Mouse (Mus musculus): ENCODE data around the gene Dapk2. TPM values are rescaled to one million over a fixed set of nuclear protein-coding genes. Genes with fewer than 3 reads are reported as not detected.

Gene Dapk2
- polyA plus RNA-seq, 1 experiment from 2014 or later: 9.0 TPM

DNA sequence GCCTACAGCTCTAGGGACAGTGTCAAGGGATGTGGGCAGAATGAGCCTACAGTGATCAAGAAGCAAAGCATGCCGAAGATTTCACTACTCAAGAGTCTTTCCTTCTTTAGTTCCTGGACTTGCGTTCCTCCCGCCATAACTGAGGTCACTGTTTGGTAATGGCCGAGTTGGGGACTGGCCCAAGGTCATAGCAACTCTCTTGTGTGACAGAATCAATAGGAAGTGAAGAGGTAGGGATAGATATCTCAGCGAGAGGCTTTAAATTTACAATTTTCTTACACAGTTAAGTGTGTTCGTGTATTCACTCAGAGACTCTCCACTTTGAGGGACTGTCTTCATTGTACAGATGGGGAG lies 30.9 kb upstream of the Dapk2 start:
- H3K9ac ChIP-seq (ENCODE audit: low read length): peak overlapping the region; percentile 73
- ATAC-seq (replicated peaks; ENCODE audit: low FRiP score) (no peak), DNase-seq (ENCODE audit: low spot score) (no peak)
- no peaks in the 10 kb centered on the region for H3K36me3 ChIP-seq (ENCODE audit: control insufficient read depth, insufficient read depth, low read length)
- WGBS: 58% methylated on average over 6 of the region's 6 CpGs
- peaks cover 4% of the 10 kb centered on the region; the same call in 1 of the 2 replicates for H3K4me1 ChIP-seq (replicated peaks; ENCODE audit: control insufficient read depth, insufficient read depth, low read length)
- H3K27ac ChIP-seq (ENCODE audit: low read depth, low read length): no peak overlapping the region
- H3K4me2 ChIP-seq (ENCODE audit: low read depth, low read length, severe bottlenecking): peak overlapping the region; percentile 82
- H3K4me3 ChIP-seq (ENCODE audit: low read depth, low read length): peak overlapping the region; percentile 51
- H3K9me3 ChIP-seq (ENCODE audit: control insufficient read depth, low read length): no peaks in the 10 kb centered on the region
- H3K27me3 ChIP-seq (ENCODE audit: control insufficient read depth, insufficient read depth, low read length): no peaks in the 10 kb centered on the region

GRCm38 (mm10) chr9:66127884-66128283 lies 30.1 kb upstream of the Dapk2 start:
- Histone ChIP-seq H3K36me3 (ENCODE audit: control insufficient read depth, insufficient read depth, low read length) (no peaks in the 10 kb centered on the region), H3K9ac (ENCODE audit: low read length) (no peak overlapping the region), H3K4me2 (ENCODE audit: low read depth, low read length, severe bottlenecking) (peak overlapping the region; percentile 82; the same call in 1 of the 2 replicates), H3K27me3 (ENCODE audit: control insufficient read depth, insufficient read depth, low read length) (no peaks in the 10 kb centered on the region), H3K4me3 (ENCODE audit: low read depth, low read length) (no peak overlapping the region), H3K4me1 (replicated peaks; ENCODE audit: control insufficient read depth, insufficient read depth, low read length) (peaks cover 4% of the 10 kb centered on the region; the same call in 1 of the 2 replicates), H3K9me3 (ENCODE audit: control insufficient read depth, low read length) (no peaks in the 10 kb centered on the region), H3K27ac (ENCODE audit: low read depth, low read length) (no peak overlapping the region)
- 93% methylated on average over 4 of the region's 4 CpGs for WGBS
- DNase-seq (ENCODE audit: low spot score): no peak
- no peak for ATAC-seq (replicated peaks; ENCODE audit: low FRiP score)

DNA sequence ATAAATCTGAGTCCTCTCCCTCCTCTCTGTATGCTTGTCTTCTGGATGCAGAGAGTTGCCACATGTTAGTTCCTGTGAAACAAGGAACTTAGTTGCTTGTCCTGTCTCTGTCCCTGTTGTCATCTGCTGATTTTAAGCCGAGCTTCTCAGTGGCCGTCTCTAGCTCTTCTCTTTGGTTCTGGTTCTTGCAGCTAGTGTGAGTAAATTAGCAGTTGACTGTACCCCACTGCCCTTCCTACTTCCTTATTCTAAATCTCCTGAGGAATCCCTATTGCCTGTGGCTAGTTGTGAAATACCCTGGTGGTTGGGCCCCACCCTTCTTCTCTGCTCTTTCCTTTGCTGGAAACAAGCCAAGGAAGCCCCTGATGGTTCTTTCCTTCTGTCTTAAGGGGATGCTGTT lies 26.6 kb upstream of the Dapk2 start:
- H3K36me3 ChIP-seq (ENCODE audit: control insufficient read depth, insufficient read depth, low read length): no peaks in the 10 kb centered on the region; the same call in 1 of the 2 replicates
- H3K9ac ChIP-seq (ENCODE audit: low read length): no peak overlapping the region
- WGBS: 96% methylated on average over 2 of the region's 2 CpGs
- H3K27ac ChIP-seq (ENCODE audit: low read depth, low read length): no peak overlapping the region
- H3K9me3 ChIP-seq (ENCODE audit: control insufficient read depth, low read length): no peaks in the 10 kb centered on the region
- ATAC-seq (replicated peaks; ENCODE audit: low FRiP score): no peak
- no peaks in the 10 kb centered on the region for H3K4me1 ChIP-seq (replicated peaks; ENCODE audit: control insufficient read depth, insufficient read depth, low read length)
- DNase-seq (ENCODE audit: low spot score): no peak
- H3K27me3 ChIP-seq (ENCODE audit: control insufficient read depth, insufficient read depth, low read length): no peaks in the 10 kb centered on the region
- no peak overlapping the region for H3K4me3 ChIP-seq (ENCODE audit: low read depth, low read length)
- H3K4me2 ChIP-seq (ENCODE audit: low read depth, low read length, severe bottlenecking): no peak overlapping the region

GRCm38 (mm10) chr9:66135967-66136366 lies 22.1 kb upstream of the Dapk2 start:
- no peak for DNase-seq (ENCODE audit: low spot score)
- 53% methylated on average over 4 of the region's 4 CpGs for WGBS

DNA sequence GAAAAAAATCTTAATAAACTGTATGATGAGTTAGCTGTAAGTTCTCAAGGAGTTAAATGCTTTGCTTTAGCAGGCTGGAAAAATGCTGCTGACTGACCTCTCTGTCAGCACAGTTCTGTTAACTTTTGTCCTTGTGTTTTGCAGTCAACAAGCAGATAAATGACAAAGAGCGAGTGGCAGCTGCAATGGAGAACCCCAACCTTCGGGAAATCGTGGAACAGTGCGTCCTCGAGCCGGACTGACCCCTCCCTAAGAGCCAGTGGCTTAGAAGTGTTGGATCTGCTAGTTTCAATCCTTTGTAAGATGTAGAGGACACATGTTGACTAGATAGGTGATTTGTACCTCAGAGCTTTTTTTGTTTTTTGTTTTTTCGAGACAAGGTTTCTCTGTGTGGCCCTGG lies 19.8 kb upstream of the Dapk2 start:
- Histone ChIP-seq H3K4me1 (replicated peaks; ENCODE audit: control insufficient read depth, insufficient read depth, low read length) (no peaks in the 10 kb centered on the region), H3K27me3 (ENCODE audit: control insufficient read depth, insufficient read depth, low read length) (no peaks in the 10 kb centered on the region), H3K9me3 (ENCODE audit: control insufficient read depth, low read length) (no peaks in the 10 kb centered on the region), H3K9ac (ENCODE audit: low read length) (no peak overlapping the region), H3K4me3 (ENCODE audit: low read depth, low read length) (no peak overlapping the region), H3K4me2 (ENCODE audit: low read depth, low read length, severe bottlenecking) (no peak overlapping the region), H3K36me3 (ENCODE audit: control insufficient read depth, insufficient read depth, low read length) (peaks cover 4% of the 10 kb centered on the region; the same call in 1 of the 2 replicates), H3K27ac (ENCODE audit: low read depth, low read length) (no peak overlapping the region)
- ATAC-seq (replicated peaks; ENCODE audit: low FRiP score): no peak
- DNase-seq (ENCODE audit: low spot score): no peak
- 94% methylated on average over 7 of the region's 7 CpGs for WGBS

More at GRCm38 (mm10) chr9:66135967-66136366, 22.1 kb upstream of the Dapk2 start:
- Histone ChIP-seq H3K4me1 (replicated peaks; ENCODE audit: control insufficient read depth, insufficient read depth, low read length) (no peaks in the 10 kb centered on the region), H3K27ac (ENCODE audit: low read depth, low read length) (no peak overlapping the region), H3K4me2 (ENCODE audit: low read depth, low read length, severe bottlenecking) (no peak overlapping the region), H3K4me3 (ENCODE audit: low read depth, low read length) (no peak overlapping the region), H3K27me3 (ENCODE audit: control insufficient read depth, insufficient read depth, low read length) (no peaks in the 10 kb centered on the region), H3K36me3 (ENCODE audit: control insufficient read depth, insufficient read depth, low read length) (peaks cover 4% of the 10 kb centered on the region; the same call in 1 of the 2 replicates), H3K9ac (ENCODE audit: low read length) (no peak overlapping the region), H3K9me3 (ENCODE audit: control insufficient read depth, low read length) (no peaks in the 10 kb centered on the region)
- ATAC-seq (replicated peaks; ENCODE audit: low FRiP score): no peak

GRCm38 (mm10) chr9:66142265-66142664 lies 15.8 kb upstream of the Dapk2 start:
- ATAC-seq (replicated peaks; ENCODE audit: low FRiP score) (no peak), DNase-seq (ENCODE audit: low spot score) (no peak)
- WGBS: 79% methylated on average over 1 of the region's 1 CpGs
- Histone ChIP-seq H3K9me3 (ENCODE audit: control insufficient read depth, low read length) (no peaks in the 10 kb centered on the region), H3K27ac (ENCODE audit: low read depth, low read length) (no peak overlapping the region), H3K4me3 (ENCODE audit: low read depth, low read length) (no peak overlapping the region), H3K4me1 (replicated peaks; ENCODE audit: control insufficient read depth, insufficient read depth, low read length) (no peaks in the 10 kb centered on the region), H3K27me3 (ENCODE audit: control insufficient read depth, insufficient read depth, low read length) (no peaks in the 10 kb centered on the region), H3K9ac (ENCODE audit: low read length) (no peak overlapping the region), H3K36me3 (ENCODE audit: control insufficient read depth, insufficient read depth, low read length) (peaks cover 4% of the 10 kb centered on the region; the same call in 1 of the 2 replicates), H3K4me2 (ENCODE audit: low read depth, low read length, severe bottlenecking) (no peak overlapping the region)

GRCm38 (mm10) chr9:66144248-66144647 lies 13.8 kb upstream of the Dapk2 start:
- H3K9me3 ChIP-seq (ENCODE audit: control insufficient read depth, low read length): no peaks in the 10 kb centered on the region
- H3K4me1 ChIP-seq (replicated peaks; ENCODE audit: control insufficient read depth, insufficient read depth, low read length): no peaks in the 10 kb centered on the region
- no peak overlapping the region for H3K4me2 ChIP-seq (ENCODE audit: low read depth, low read length, severe bottlenecking)
- H3K27ac ChIP-seq (ENCODE audit: low read depth, low read length): no peak overlapping the region
- peaks cover 2% of the 10 kb centered on the region; the same call in 1 of the 2 replicates for H3K36me3 ChIP-seq (ENCODE audit: control insufficient read depth, insufficient read depth, low read length)
- no peaks in the 10 kb centered on the region for H3K27me3 ChIP-seq (ENCODE audit: control insufficient read depth, insufficient read depth, low read length)
- 10% methylated on average over 6 of the region's 6 CpGs for WGBS
- ATAC-seq (replicated peaks; ENCODE audit: low FRiP score) (no peak), DNase-seq (ENCODE audit: low spot score) (peak; percentile 83)
- no peak overlapping the region for H3K9ac ChIP-seq (ENCODE audit: low read length)
- H3K4me3 ChIP-seq (ENCODE audit: low read depth, low read length): no peak overlapping the region

- H3K27me3 ChIP-seq (ENCODE audit: control insufficient read depth, insufficient read depth, low read length): no peaks in the 10 kb centered on the region
- no peak overlapping the region for H3K4me3 ChIP-seq (ENCODE audit: low read depth, low read length)
- no peak overlapping the region for H3K9ac ChIP-seq (ENCODE audit: low read length)
- H3K4me2 ChIP-seq (ENCODE audit: low read depth, low read length, severe bottlenecking): no peak overlapping the region
- ATAC-seq (replicated peaks; ENCODE audit: low FRiP score) (no peak), DNase-seq (ENCODE audit: low spot score) (no peak)
- H3K4me1 ChIP-seq (replicated peaks; ENCODE audit: control insufficient read depth, insufficient read depth, low read length): no peaks in the 10 kb centered on the region
- no peak overlapping the region for H3K27ac ChIP-seq (ENCODE audit: low read depth, low read length)
- no peaks in the 10 kb centered on the region for H3K9me3 ChIP-seq (ENCODE audit: control insufficient read depth, low read length)
- no peaks in the 10 kb centered on the region for H3K36me3 ChIP-seq (ENCODE audit: control insufficient read depth, insufficient read depth, low read length)
These were observed 11.9 kb upstream of the Dapk2 start for GRCm38 (mm10) chr9:66146141-66146540.

DNA sequence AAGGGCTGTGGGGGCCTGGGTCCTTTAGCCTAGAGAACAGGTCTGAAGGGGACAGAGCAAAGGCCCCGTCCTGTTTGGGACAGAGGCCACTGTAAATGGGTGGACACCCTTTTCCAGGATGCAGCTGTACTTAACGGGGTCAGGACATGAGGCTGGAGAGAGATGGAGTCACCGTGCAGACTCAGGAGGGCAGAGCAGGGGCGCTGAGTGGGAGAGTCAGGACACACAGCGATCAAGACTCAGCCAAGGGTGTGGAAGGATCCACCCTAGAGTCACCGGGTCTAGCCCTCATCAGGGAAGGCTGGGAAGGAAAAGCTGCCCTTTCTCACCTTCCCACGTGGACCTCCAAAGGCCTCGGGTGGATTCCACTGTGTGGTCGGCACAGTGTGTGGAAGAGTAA lies 6.0 kb upstream of the Dapk2 start:
- no peak overlapping the region for H3K4me2 ChIP-seq (ENCODE audit: low read depth, low read length, severe bottlenecking)
- no peak overlapping the region for H3K9ac ChIP-seq (ENCODE audit: low read length)
- H3K27ac ChIP-seq (ENCODE audit: low read depth, low read length): no peak overlapping the region
- H3K4me1 ChIP-seq (replicated peaks; ENCODE audit: control insufficient read depth, insufficient read depth, low read length): no peaks in the 10 kb centered on the region
- 75% methylated on average over 9 of the region's 9 CpGs for WGBS
- H3K4me3 ChIP-seq (ENCODE audit: low read depth, low read length): no peak overlapping the region
- no peaks in the 10 kb centered on the region for H3K9me3 ChIP-seq (ENCODE audit: control insufficient read depth, low read length)
- H3K36me3 ChIP-seq (ENCODE audit: control insufficient read depth, insufficient read depth, low read length): no peaks in the 10 kb centered on the region
- DNase-seq (ENCODE audit: low spot score) (no peak), ATAC-seq (replicated peaks; ENCODE audit: low FRiP score) (no peak)
- H3K27me3 ChIP-seq (ENCODE audit: control insufficient read depth, insufficient read depth, low read length): no peaks in the 10 kb centered on the region

Measured in forebrain, embryonic 11.5 days (tissue).